Mouse (Mus musculus): ENCODE results near the gene Rtkn. TPM values are rescaled to one million over a fixed set of nuclear protein-coding genes. Genes with fewer than 3 reads are reported as not detected.
"Not testable (repeated sequence)": the region's sequence is repeated elsewhere in the genome, so short reads cannot be mapped to it uniquely, and the experiment has no call there.

Rtkn gene
- polyA plus RNA-seq, 1 experiment from 2014 or later = 16.6 TPM

- Histone ChIP-seq H3K4me3 (ENCODE audit: low read depth, low read length) (no peak overlapping the region), H3K9ac (ENCODE audit: low read length) (no peak overlapping the region), H3K4me1 (ENCODE audit: control insufficient read depth, insufficient read depth, low read length) (peaks cover 10% of the 10 kb centered on the region), H3K36me3 (ENCODE audit: control insufficient read depth, insufficient read depth, low read length) (0 out of 2 replicates have a peak, but pooled peaks cover 5% of the 10 kb centered on the region), H3K27ac (ENCODE audit: low read depth, low read length) (no peak overlapping the region), H3K4me2 (no peak overlapping the region), H3K27me3 (ENCODE audit: control insufficient read depth, insufficient read depth, low read length) (no peaks in the 10 kb centered on the region; the same call in 1 of the 2 replicates), H3K9me3 (ENCODE audit: control insufficient read depth, low read length) (no peaks in the 10 kb centered on the region)
- WGBS = 73% methylated on average over 2 of the region's 2 CpGs
- no peak for DNase-seq (ENCODE audit: low spot score, missing footprints)
- ATAC-seq (ENCODE audit: low FRiP score) = no peak
These were observed 9.9 kb downstream of the Rtkn start for GRCm38 (mm10) chr6:83145209-83145608.

GRCm38 (mm10) chr6:83145805-83146204 lies 10.5 kb downstream of the Rtkn start:
- peaks cover 12% of the 10 kb centered on the region for H3K4me1 ChIP-seq (ENCODE audit: control insufficient read depth, insufficient read depth, low read length)
- whole genome bisulfite sequencing = 78% methylated on average over 9 of the region's 9 CpGs
- H3K4me3 ChIP-seq (ENCODE audit: low read depth, low read length) = no peak overlapping the region
- ATAC-seq (ENCODE audit: low FRiP score) (no peak), DNase-seq (ENCODE audit: low spot score, missing footprints) (no peak)
- H3K27me3 ChIP-seq (ENCODE audit: control insufficient read depth, insufficient read depth, low read length) = no peaks in the 10 kb centered on the region; the same call in 1 of the 2 replicates
- no peak overlapping the region for H3K27ac ChIP-seq (ENCODE audit: low read depth, low read length)
- H3K4me2 ChIP-seq = no peak overlapping the region
- 0 out of 2 replicates have a peak, but pooled peaks cover 5% of the 10 kb centered on the region for H3K36me3 ChIP-seq (ENCODE audit: control insufficient read depth, insufficient read depth, low read length)
- no peaks in the 10 kb centered on the region for H3K9me3 ChIP-seq (ENCODE audit: control insufficient read depth, low read length)
- no peak overlapping the region for H3K9ac ChIP-seq (ENCODE audit: low read length)

GRCm38 (mm10) chr6:83147280-83147679 lies 12.0 kb downstream of the Rtkn start:
- H3K4me1 ChIP-seq (ENCODE audit: control insufficient read depth, insufficient read depth, low read length) = peaks cover 12% of the 10 kb centered on the region
- no peaks in the 10 kb centered on the region; the same call in 1 of the 2 replicates for H3K27me3 ChIP-seq (ENCODE audit: control insufficient read depth, insufficient read depth, low read length)
- ATAC-seq (ENCODE audit: low FRiP score) (no peak), DNase-seq (ENCODE audit: low spot score, missing footprints) (no peak)
- 0 out of 2 replicates have a peak, but pooled peaks cover 5% of the 10 kb centered on the region for H3K36me3 ChIP-seq (ENCODE audit: control insufficient read depth, insufficient read depth, low read length)
- no peak overlapping the region for H3K27ac ChIP-seq (ENCODE audit: low read depth, low read length)
- no peaks in the 10 kb centered on the region for H3K9me3 ChIP-seq (ENCODE audit: control insufficient read depth, low read length)
- no peak overlapping the region for H3K4me2 ChIP-seq
- no peak overlapping the region for H3K4me3 ChIP-seq (ENCODE audit: low read depth, low read length)
- H3K9ac ChIP-seq (ENCODE audit: low read length) = no peak overlapping the region
- 53% methylated on average over 7 of the region's 7 CpGs for WGBS

- H3K4me1 ChIP-seq (ENCODE audit: control insufficient read depth, insufficient read depth, low read length) = peaks cover 19% of the 10 kb centered on the region
- no peak overlapping the region for H3K27ac ChIP-seq (ENCODE audit: low read depth, low read length)
- no peaks in the 10 kb centered on the region for H3K27me3 ChIP-seq (ENCODE audit: control insufficient read depth, insufficient read depth, low read length)
- peaks cover 11% of the 10 kb centered on the region; the same call in 1 of the 2 replicates for H3K36me3 ChIP-seq (ENCODE audit: control insufficient read depth, insufficient read depth, low read length)
- H3K9ac ChIP-seq (ENCODE audit: low read length) = peak overlapping the region; percentile 34
- ATAC-seq (ENCODE audit: low FRiP score) = no peak
- no peaks in the 10 kb centered on the region for H3K9me3 ChIP-seq (ENCODE audit: control insufficient read depth, low read length)
- DNase-seq (ENCODE audit: low spot score, missing footprints) = no peak
- WGBS = 21% methylated on average over 8 of the region's 8 CpGs
- no peak overlapping the region for H3K4me3 ChIP-seq (ENCODE audit: low read depth, low read length)
- no peak overlapping the region for H3K4me2 ChIP-seq
These were observed 16.5 kb downstream of the Rtkn start for GRCm38 (mm10) chr6:83151721-83152120.

GRCm38 (mm10) chr6:83153038-83153437 lies 17.8 kb downstream of the Rtkn start:
- WGBS = 87% methylated on average over 12 of the region's 12 CpGs
- no peak overlapping the region for H3K9ac ChIP-seq (ENCODE audit: low read length)
- no peak overlapping the region for H3K4me2 ChIP-seq
- no peaks in the 10 kb centered on the region for H3K27me3 ChIP-seq (ENCODE audit: control insufficient read depth, insufficient read depth, low read length)
- DNase-seq (ENCODE audit: low spot score, missing footprints) (no peak), ATAC-seq (ENCODE audit: low FRiP score) (no peak)
- H3K27ac ChIP-seq (ENCODE audit: low read depth, low read length) = no peak overlapping the region
- no peaks in the 10 kb centered on the region for H3K9me3 ChIP-seq (ENCODE audit: control insufficient read depth, low read length)
- no peak overlapping the region for H3K4me3 ChIP-seq (ENCODE audit: low read depth, low read length)
- H3K4me1 ChIP-seq (ENCODE audit: control insufficient read depth, insufficient read depth, low read length) = peaks cover 19% of the 10 kb centered on the region
- peaks cover 11% of the 10 kb centered on the region; the same call in 1 of the 2 replicates for H3K36me3 ChIP-seq (ENCODE audit: control insufficient read depth, insufficient read depth, low read length)

- no peak overlapping the region for H3K4me2 ChIP-seq
- no peak for DNase-seq (ENCODE audit: low spot score, missing footprints)
- H3K36me3 ChIP-seq (ENCODE audit: control insufficient read depth, insufficient read depth, low read length) = peaks cover 11% of the 10 kb centered on the region; the same call in 1 of the 2 replicates
- no peak overlapping the region for H3K27ac ChIP-seq (ENCODE audit: low read depth, low read length)
- H3K9ac ChIP-seq (ENCODE audit: low read length) = no peak overlapping the region
- no peaks in the 10 kb centered on the region for H3K9me3 ChIP-seq (ENCODE audit: control insufficient read depth, low read length)
- no peaks in the 10 kb centered on the region for H3K27me3 ChIP-seq (ENCODE audit: control insufficient read depth, insufficient read depth, low read length)
- H3K4me3 ChIP-seq (ENCODE audit: low read depth, low read length) = no peak overlapping the region
- peaks cover 19% of the 10 kb centered on the region for H3K4me1 ChIP-seq (ENCODE audit: control insufficient read depth, insufficient read depth, low read length)
- 76% methylated on average over 5 of the region's 5 CpGs for WGBS
- ATAC-seq (ENCODE audit: low FRiP score) = no peak
These were observed 18.2 kb downstream of the Rtkn start for GRCm38 (mm10) chr6:83153485-83153884.

GRCm38 (mm10) chr6:83155552-83156238 lies 20.4 kb downstream of the Rtkn start:
- Histone ChIP-seq H3K27me3 (ENCODE audit: control insufficient read depth, insufficient read depth, low read length) (peaks cover 8% of the 10 kb centered on the region), H3K4me1 (ENCODE audit: control insufficient read depth, insufficient read depth, low read length) (peaks cover 18% of the 10 kb centered on the region), H3K4me3 (ENCODE audit: low read depth, low read length) (peak overlapping the region; percentile 53), H3K36me3 (ENCODE audit: control insufficient read depth, insufficient read depth, low read length) (peaks cover 7% of the 10 kb centered on the region; the same call in 1 of the 2 replicates), H3K9me3 (ENCODE audit: control insufficient read depth, low read length) (no peaks in the 10 kb centered on the region), H3K4me2 (peak overlapping the region; percentile 88), H3K27ac (ENCODE audit: low read depth, low read length) (no peak overlapping the region), H3K9ac (ENCODE audit: low read length) (peak overlapping the region; percentile 71)
- ATAC-seq (ENCODE audit: low FRiP score) = peak; percentile 65
- DNase-seq (ENCODE audit: low spot score, missing footprints) = no peak
- WGBS = 9% methylated on average over 23 of the region's 23 CpGs

GRCm38 (mm10) chr6:83156259-83156684 lies 21.0 kb downstream of the Rtkn start, which contains the start of the genes Wdr54 and 1700003E16Rik:
TSS of gene Wdr54 (minus strand) at chr6:83156397.
TSS of gene 1700003E16Rik (plus strand) at chr6:83156404.
- peak within 1 kb of the TSS; percentile 71 for H3K9ac ChIP-seq (ENCODE audit: low read length)
- H3K36me3 ChIP-seq (ENCODE audit: control insufficient read depth, insufficient read depth, low read length) = peaks cover 7% of the 10 kb centered on the region; the same call in 1 of the 2 replicates
- peaks cover 14% of the 10 kb centered on the region for H3K27me3 ChIP-seq (ENCODE audit: control insufficient read depth, insufficient read depth, low read length)
- peaks cover 16% of the 10 kb centered on the region for H3K4me1 ChIP-seq (ENCODE audit: control insufficient read depth, insufficient read depth, low read length)
- no peaks in the 10 kb centered on the region for H3K9me3 ChIP-seq (ENCODE audit: control insufficient read depth, low read length)
- H3K27ac ChIP-seq (ENCODE audit: low read depth, low read length) = no peak within 1 kb of the TSS
- 1% methylated on average over 32 of the region's 32 CpGs for WGBS
- ATAC-seq (ENCODE audit: low FRiP score) = peak; percentile 95
- DNase-seq (ENCODE audit: low spot score, missing footprints) = peak; percentile 99
- H3K4me2 ChIP-seq = peak within 1 kb of the TSS; percentile 88
- H3K4me3 ChIP-seq (ENCODE audit: low read depth, low read length) = peak within 1 kb of the TSS; percentile 53

- not testable (repeated sequence) for H3K9me3 ChIP-seq (ENCODE audit: control insufficient read depth, low read length); H3K27ac ChIP-seq (ENCODE audit: low read depth, low read length); H3K9ac ChIP-seq (ENCODE audit: low read length); H3K4me3 ChIP-seq (ENCODE audit: low read depth, low read length); H3K36me3 ChIP-seq (ENCODE audit: control insufficient read depth, insufficient read depth, low read length); DNase-seq (ENCODE audit: low spot score, missing footprints); ATAC-seq (ENCODE audit: low FRiP score); H3K4me2 ChIP-seq
- H3K4me1 ChIP-seq (ENCODE audit: control insufficient read depth, insufficient read depth, low read length) = peaks cover 20% of the 10 kb centered on the region
- H3K27me3 ChIP-seq (ENCODE audit: control insufficient read depth, insufficient read depth, low read length) = peaks cover 31% of the 10 kb centered on the region
- WGBS = 12% methylated on average over 3 of the region's 3 CpGs
These were observed 24.2 kb downstream of the Rtkn start for GRCm38 (mm10) chr6:83159456-83159855.

All from midbrain, embryonic 11.5 days (tissue).